Comparison of ENCODE assay signal across 7 mouse cellular contexts in the genomic region with DNA sequence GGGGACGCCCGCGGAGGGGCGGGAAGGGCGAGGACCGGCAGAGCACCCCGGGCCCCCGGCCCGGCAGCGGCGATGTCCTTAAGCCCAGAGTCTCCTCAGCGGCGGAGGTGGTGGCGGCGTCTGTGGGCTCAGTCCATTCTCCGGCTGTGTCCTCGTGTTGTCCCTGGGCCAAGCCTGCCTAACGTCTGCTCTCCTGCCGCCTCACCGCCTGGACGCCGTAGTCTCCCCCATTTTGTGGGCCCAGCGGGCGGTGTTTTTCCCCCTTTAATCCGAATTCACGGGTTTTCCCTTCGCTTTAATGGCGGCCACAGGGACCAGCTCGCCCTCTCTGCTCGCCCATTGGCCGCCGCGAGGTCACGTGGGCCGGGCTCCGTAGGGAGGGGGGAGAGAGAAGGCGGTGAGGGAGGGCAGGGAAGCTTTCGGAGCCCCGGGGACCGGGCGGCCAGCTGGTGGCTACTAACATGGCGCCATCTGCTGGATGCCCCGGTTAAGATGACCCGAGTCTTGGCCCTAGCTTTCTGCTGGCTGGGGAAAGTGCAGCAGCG. TPM values are rescaled to one million over a fixed set of nuclear protein-coding genes. Genes with fewer than 3 reads are reported as not detected.
DNase-seq lines count a peak whose midpoint lies in the region; ATAC-seq lines count a peak whose summit lies in the region.

No protein-coding gene starts in this region.

- H3K4me3 ChIP-seq in intestine, embryonic 15.5 days (replicated peaks) = peak overlapping the region; percentile 91
- peak overlapping the region; percentile 96 for H3K4me3 ChIP-seq in midbrain, embryonic 10.5 days

- ATAC-seq in intestine, embryonic 15.5 days = peak; percentile 98

- no peaks in the 10 kb centered on the region for H3K36me3 ChIP-seq in intestine, embryonic 15.5 days
- H3K36me3 ChIP-seq in midbrain, embryonic 10.5 days = peaks cover 22% of the 10 kb centered on the region

- peak overlapping the region; percentile 91 for H3K9ac ChIP-seq in intestine, embryonic 15.5 days

- no peaks in the 10 kb centered on the region for H3K27me3 ChIP-seq in intestine, embryonic 15.5 days (replicated peaks)
- no peaks in the 10 kb centered on the region for H3K27me3 ChIP-seq in midbrain, embryonic 10.5 days (ENCODE audit: low read depth, poor library complexity, severe bottlenecking)

- H3K9me3 ChIP-seq in intestine, embryonic 15.5 days = no peaks in the 10 kb centered on the region
- no peaks in the 10 kb centered on the region for H3K9me3 ChIP-seq in midbrain, embryonic 10.5 days (replicated peaks)

- intact Hi-C loops in left cerebral cortex, postnatal 25 days (cut with DNase I) = loop anchor here (2.0 to 5.0 kb wide), 4 partner anchors 77 to 124 kb away; partner anchors contain the start of genes Ints2 and Rnft1

- peak overlapping the region; percentile 98 for H3K27ac ChIP-seq in intestine, embryonic 15.5 days
- H3K27ac ChIP-seq in midbrain, embryonic 10.5 days (replicated peaks) = peak overlapping the region; percentile 98

- H3K4me1 ChIP-seq in intestine, embryonic 15.5 days (replicated peaks) = 0 out of 2 replicates have a peak, but pooled peaks cover 2% of the 10 kb centered on the region
- peaks cover 28% of the 10 kb centered on the region for H3K4me1 ChIP-seq in midbrain, embryonic 10.5 days

- WGBS in intestine, embryonic 15.5 days = under 1% methylated on average over 37 of the region's 45 CpGs
- WGBS in midbrain, embryonic 10.5 days = 1% methylated on average over 45 of the region's 45 CpGs

- peak; percentile 99 to 100 for DNase-seq in adrenal gland, adult (ENCODE audit: inconsistent age in 2 of 2, low spot score in 1 of 2)
- peak; percentile 99 for DNase-seq in embryo, embryonic 10.5 days (ENCODE audit: low spot score)
- DNase-seq in gastrocnemius, postnatal 25 days = peak; percentile 99
- DNase-seq in left cerebral cortex, postnatal 25 days (ENCODE audit: low spot score in 2 of 2) = peak; percentile 97 to 99
- DNase-seq in midbrain, embryonic 10.5 days (ENCODE audit: low spot score) = peak; percentile 100
- peak; percentile 96 for DNase-seq in right cerebral cortex, postnatal 4 days

- H3K4me2 ChIP-seq in intestine, embryonic 15.5 days (replicated peaks) = peak overlapping the region; percentile 64; the same call in 1 of the 2 replicates

RNA-seq across cellular contexts. Expression of gene Med13, which starts 0.7 kb away (rescaled TPM):
- 10 to 100 TPM; 33.2 to 35.2 TPM for total RNA-seq in gastrocnemius, postnatal 25 days (2021)
- polyA plus RNA-seq in intestine, embryonic 15.5 days (2015; fragmentation: Nextera tagmentation; extraction: Ambion mirVana) = 7.0 and 9.0 TPM in 2 replicates
- total RNA-seq in left cerebral cortex, postnatal 25 days (2021) = 10 to 100 TPM; 56.0 to 64.6 TPM
- polyA plus RNA-seq in midbrain, embryonic 10.5 days (2016; fragmentation: Nextera tagmentation; extraction: Ambion mirVana) = 6.0 and 7.0 TPM in 2 replicates

Comparison
In these comparisons a context has a peak if more than half of its experiments do, and no peak if none do; other contexts are left out.
1. Peak in every context shown above with its lines: DNase-seq, ATAC-seq, H3K4me3 ChIP-seq and H3K27ac ChIP-seq.